Mouse (Mus musculus) spleen, postnatal 14 days (tissue): Measurements from ENCODE around the gene Ccdc92.

Experiments used
- DNase-seq, 2 experiments: peaks; one replicate each; pipeline ENCODE4 v3.0.0; 2021 to 2022; ENCODE audit warnings: low spot score in 2 of 2

Gene Ccdc92

GRCm38 (mm10) chr5:124860013-124860412, 2.2 kb downstream of the Ccdc92 start:
- DNase-seq: no peak

DNA sequence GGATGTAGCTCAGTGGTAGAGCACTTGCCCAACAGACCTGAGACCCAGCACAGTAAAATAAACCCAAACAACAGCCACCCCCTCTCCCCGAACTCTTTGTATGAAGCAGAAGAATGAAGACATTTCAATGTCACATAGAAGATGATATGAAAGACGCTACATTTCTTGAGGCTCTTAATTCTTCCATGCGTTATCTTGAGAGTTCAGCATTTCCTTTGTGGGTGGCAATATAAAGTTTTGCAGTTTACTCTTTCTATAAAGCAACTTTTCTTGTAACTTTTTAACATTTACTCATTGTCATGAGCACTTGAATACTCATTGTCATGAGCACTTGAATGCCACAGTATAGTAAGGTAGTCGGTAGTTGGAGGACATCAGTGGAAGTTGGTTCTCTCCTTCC, 8.0 kb downstream of the Ccdc92 start:
- no peak for DNase-seq

DNA sequence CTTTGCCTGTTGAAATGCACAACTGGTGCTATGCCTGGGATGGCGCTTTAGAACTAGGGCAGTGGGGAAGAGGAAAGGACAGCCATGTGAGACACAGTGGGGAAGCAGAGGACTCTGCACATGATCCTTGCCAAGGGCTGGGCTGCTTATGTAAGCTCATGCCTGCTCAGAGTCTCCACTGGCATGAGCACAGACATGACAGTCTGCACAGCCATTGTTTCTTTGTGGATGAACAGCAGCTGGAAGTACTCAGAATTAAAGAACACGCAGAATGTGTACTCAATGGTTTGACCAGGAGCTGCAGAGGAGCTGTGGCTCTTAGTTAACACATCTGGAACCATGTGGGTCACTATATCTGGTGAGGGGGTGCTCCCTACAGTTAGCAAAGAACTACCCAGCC, 9.1 kb downstream of the Ccdc92 start:
- no peak for DNase-seq

GRCm38 (mm10) chr5:124852294-124852693, 9.9 kb downstream of the Ccdc92 start:
- no peak for DNase-seq

DNA sequence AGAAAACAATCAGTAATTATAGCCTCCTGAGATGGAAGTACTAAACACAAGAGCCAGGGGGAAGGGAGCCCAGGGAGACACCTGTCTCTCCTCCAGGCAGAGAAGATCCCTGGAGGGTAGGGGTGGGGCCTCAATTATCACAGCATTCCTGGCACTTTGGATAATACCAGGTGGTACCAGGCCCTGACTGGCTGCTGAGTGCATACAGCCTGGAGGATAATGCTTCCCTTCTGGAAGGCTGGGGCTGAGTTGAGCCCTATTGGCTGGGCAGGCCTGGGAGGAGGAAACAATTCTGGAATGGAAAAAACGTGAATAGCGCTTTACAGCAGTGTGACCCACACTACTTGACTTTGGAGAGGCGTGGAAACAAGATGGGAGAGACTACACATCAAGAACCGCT, 10.7 kb downstream of the Ccdc92 start:
- no peak for DNase-seq

DNA sequence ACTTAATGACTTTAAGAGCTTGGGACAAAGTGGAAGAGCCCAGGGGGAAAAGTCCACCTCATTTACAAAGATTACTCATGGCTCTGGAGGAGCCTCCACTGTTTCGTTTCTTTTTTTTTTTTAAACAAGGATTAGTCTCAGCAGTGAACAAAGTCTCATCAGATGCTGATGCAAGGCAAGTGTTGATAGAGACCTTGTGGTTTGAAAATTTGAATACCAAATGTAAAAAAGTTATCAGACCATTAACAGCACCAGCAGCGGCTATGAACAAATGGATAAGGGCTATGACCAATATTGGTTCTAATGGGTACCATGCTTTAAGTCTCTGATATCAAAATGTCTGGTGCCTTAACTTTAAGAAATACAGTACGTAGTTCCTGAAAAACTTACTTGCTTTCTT, 13.2 kb downstream of the Ccdc92 start:
- no peak for DNase-seq

GRCm38 (mm10) chr5:124847014-124847413, 15.2 kb downstream of the Ccdc92 start:
- no peak for DNase-seq

GRCm38 (mm10) chr5:124844929-124845328, 17.3 kb downstream of the Ccdc92 start:
- DNase-seq: no peak

DNA sequence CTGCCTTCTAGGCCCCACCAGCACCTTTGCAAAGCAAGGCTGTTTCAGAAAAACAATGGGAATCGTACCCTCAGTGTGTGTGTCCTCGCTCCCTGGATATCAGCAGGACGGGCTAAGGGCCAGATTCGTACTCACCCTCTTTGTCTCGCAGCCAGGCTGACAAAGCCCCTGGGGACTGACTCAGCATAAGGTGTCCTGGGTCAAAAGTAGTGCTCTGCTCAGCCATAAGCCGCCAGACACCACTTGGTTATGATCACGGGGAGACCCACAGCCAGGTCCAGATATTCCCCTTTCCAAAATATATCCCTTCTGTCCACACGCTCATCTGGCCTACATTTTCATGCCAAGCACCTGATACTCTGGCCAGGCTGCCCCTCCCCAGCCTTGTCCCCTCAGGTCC, 18.8 kb downstream of the Ccdc92 start:
- no peak for DNase-seq

GRCm38 (mm10) chr5:124840669-124841068, 21.6 kb downstream of the Ccdc92 start:
- DNase-seq: no peak

GRCm38 (mm10) chr5:124840202-124840601, 22.0 kb downstream of the Ccdc92 start:
- no peak for DNase-seq

DNA sequence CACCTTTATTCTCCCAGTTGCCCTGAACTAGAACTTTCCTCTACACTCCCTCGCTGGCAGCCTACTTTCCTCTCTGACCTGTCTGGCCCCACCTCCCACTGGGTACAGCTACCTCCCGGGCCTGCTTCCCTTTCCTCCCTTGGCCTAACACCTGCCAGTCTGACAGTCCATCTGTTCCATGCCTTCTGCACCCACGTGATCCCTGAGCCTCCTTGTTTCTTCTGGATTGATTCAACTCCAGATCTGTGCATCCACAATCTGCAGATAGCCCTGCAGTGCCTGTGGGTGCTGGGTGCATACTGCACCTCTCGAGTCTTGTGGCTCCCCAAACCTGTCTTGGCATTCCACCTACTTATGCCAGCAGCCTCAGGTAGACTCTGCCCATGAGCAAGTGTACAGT, 25.6 kb downstream of the Ccdc92 start:
- DNase-seq: no peak

GRCm38 (mm10) chr5:124836075-124836474, 26.1 kb downstream of the Ccdc92 start:
- DNase-seq: no peak

DNA sequence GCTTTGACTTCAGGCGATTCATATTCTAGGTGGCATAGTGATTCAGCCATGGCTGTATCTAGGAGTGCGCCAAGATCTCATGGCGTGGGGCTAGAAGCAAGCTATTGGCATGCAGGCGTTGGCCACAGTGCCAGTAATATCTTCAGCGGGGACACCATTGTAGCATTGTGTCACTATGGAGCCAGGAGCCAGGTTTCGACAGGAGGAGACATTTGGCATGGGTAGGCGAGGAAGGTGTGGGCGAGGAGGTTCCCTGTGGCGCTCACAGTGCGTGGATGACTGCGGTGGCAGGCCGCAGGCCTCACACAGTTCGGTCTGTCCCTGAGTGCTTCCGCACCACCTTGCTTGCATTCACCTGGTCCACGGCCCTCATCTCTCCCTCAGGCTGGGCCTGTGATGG, 27.0 kb downstream of the Ccdc92 start:
- no peak for DNase-seq

GRCm38 (mm10) chr5:124830331-124830730, 31.9 kb downstream of the Ccdc92 start:
- DNase-seq: no peak

- no peak for DNase-seq
Measured at GRCm38 (mm10) chr5:124822128-124822894, 39.9 kb downstream of the Ccdc92 start.

DNA sequence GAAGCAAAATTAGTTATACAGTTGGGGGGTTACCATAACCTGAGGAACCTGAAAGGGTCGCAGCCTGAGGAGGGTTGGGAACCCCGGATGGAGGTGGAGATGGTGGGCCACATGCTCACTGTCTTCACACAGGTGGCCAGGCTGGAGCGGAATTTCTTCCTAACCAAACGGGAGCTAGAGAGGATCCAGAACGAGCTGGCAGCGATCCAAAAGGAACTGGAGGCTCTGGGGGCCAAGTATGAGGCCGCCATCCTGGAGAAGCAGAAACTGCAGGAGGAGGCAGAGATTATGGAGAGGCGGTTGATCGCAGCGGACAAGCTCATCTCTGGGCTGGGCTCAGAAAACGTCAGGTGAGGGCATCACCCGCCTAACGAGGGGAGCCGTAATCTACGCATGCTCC, 45.2 kb downstream of the Ccdc92 start:
- DNase-seq: no peak

GRCm38 (mm10) chr5:124814797-124815196, 47.4 kb downstream of the Ccdc92 start:
- no peak for DNase-seq

- no peak for DNase-seq
Measured at GRCm38 (mm10) chr5:124812466-124812865, 49.8 kb downstream of the Ccdc92 start.

GRCm38 (mm10) chr5:124809708-124810366, 52.4 kb downstream of the Ccdc92 start:
- no peak for DNase-seq

GRCm38 (mm10) chr5:124792112-124792511, 70.1 kb downstream of the Ccdc92 start:
- DNase-seq: no peak

DNA sequence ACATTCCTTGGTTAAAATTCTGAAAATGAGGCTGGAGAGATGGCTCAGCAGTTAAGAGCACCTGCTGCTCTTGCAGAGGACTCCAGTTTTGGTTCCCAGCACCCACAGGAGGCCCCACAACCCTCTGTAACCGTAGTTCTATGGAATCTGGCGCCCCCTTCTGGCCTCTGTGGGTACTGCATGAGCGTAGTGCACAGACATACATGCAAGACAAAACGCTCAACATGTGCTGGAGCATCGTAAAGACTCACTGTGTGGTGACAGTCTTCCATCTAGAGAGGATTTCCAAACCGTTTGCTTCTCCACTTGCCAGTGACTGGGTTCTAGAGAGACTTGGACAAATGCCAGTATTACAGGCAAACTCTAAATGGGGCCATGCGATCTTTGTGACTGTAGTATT, 76.6 kb downstream of the Ccdc92 start:
- no peak for DNase-seq
